Mouse (Mus musculus) MEL (cell line): Measurements from ENCODE around the gene Phf21a. TPM values are rescaled to one million over a fixed set of nuclear protein-coding genes. Genes with fewer than 3 reads are reported as not detected.

Experiments
- DNase-seq: peaks from one replicate; pipeline ENCODE4 v3.0.0; 2011; ENCODE audit warnings: low read depth, low spot score
- H3K27ac ChIP-seq: 2 replicates; pipeline ENCODE4 v1.5.1; 2012; ENCODE audit warnings: low read depth, mild to moderate bottlenecking, control low read depth, low read length, moderate library complexity; ENCODE audit not compliant: control insufficient read depth
- H3K27me3 ChIP-seq, 2 experiments: fragments of 150-350 bp in 1 of 2; sonication (generic) in 1 of 2; 2 replicates each; pipeline ENCODE4 v1.6.1; 2012; ENCODE audit warnings: low read length in 2 of 2, mild to moderate bottlenecking in 2 of 2, improper control_type of control experiment in 1 of 2, moderate library complexity in 1 of 2; ENCODE audit not compliant: insufficient read depth in 2 of 2, control insufficient read depth in 1 of 2
- H3K36me3 ChIP-seq, 2 experiments: 2 replicates each; pipeline ENCODE4 v1.6.1; 2012 to 2014; ENCODE audit warnings: low read length in 2 of 2, improper control_type of control experiment in 1 of 2, inconsistent platforms in 1 of 2, mild to moderate bottlenecking in 1 of 2; ENCODE audit not compliant: insufficient read depth in 2 of 2, control insufficient read depth in 1 of 2
- H3K4me1 ChIP-seq, 2 experiments: fragments of 150-350 bp in 1 of 2; sonication (generic) in 1 of 2; 2 replicates each; pipeline ENCODE4 v1.6.1; 2012; ENCODE audit warnings: low read length in 2 of 2, improper control_type of control experiment in 1 of 2, mild to moderate bottlenecking in 1 of 2; ENCODE audit not compliant: insufficient read depth in 2 of 2, control insufficient read depth in 1 of 2
- H3K4me3 ChIP-seq, 2 experiments: fragments of 150-350 bp in 1 of 2; sonication (generic) in 1 of 2; 2 replicates each; pipeline ENCODE4 v1.5.1; 2012; ENCODE audit warnings: low read depth in 2 of 2, low read length in 2 of 2, mild to moderate bottlenecking in 2 of 2, moderate library complexity in 2 of 2, control low read depth in 1 of 2, improper control_type of control experiment in 1 of 2; ENCODE audit not compliant: control insufficient read depth in 1 of 2, insufficient read depth in 1 of 2
- H3K79me2 ChIP-seq: 2 replicates; pipeline ENCODE4 v1.6.1; 2012; ENCODE audit warnings: mild to moderate bottlenecking, low read length, moderate library complexity; ENCODE audit not compliant: control insufficient read depth, poor library complexity, insufficient read depth
- H3K9ac ChIP-seq: 2 replicates; pipeline ENCODE4 v1.6.1; 2012; ENCODE audit warnings: low read depth, mild to moderate bottlenecking, control low read depth, low read length, moderate library complexity; ENCODE audit not compliant: control insufficient read depth, poor library complexity, severe bottlenecking
- H3K9me3 ChIP-seq: fragments of 150-350 bp; sonication (generic); replicated peaks from 2 replicates; pipeline ENCODE4 v1.6.1; 2012; ENCODE audit warnings: mild to moderate bottlenecking, low read length, improper control_type of control experiment, moderate library complexity; ENCODE audit not compliant: insufficient read depth
- CHD1 ChIP-seq: IDR thresholded peaks from 2 replicates; pipeline ENCODE4 v1.6.1; 2012; ENCODE audit warnings: low read depth, mild to moderate bottlenecking, inconsistent platforms, low read length, improper control_type of control experiment
- CTCF ChIP-seq, 3 experiments: IDR thresholded peaks in 2 of 3; conservative IDR thresholded peaks in 1 of 3; 2 replicates each; pipeline ENCODE4 v1.5.1; 2011 to 2012; ENCODE audit warnings: low read length in 3 of 3, low read depth in 2 of 3, mild to moderate bottlenecking in 2 of 3, improper control_type of control experiment in 1 of 3, inconsistent platforms in 1 of 3, mixed read lengths in 1 of 3, moderate library complexity in 1 of 3; ENCODE audit not compliant: control insufficient read depth in 1 of 3, insufficient read depth in 1 of 3, poor library complexity in 1 of 3, severe bottlenecking in 1 of 3
- E2F4 ChIP-seq: IDR thresholded peaks from 2 replicates; pipeline ENCODE4 v1.6.1; 2011; ENCODE audit warnings: low read depth, low read length, improper control_type of control experiment, borderline replicate concordance
- ELF1 ChIP-seq: IDR thresholded peaks from 2 replicates; pipeline ENCODE4 v1.6.1; 2014; ENCODE audit warnings: low read depth, mild to moderate bottlenecking, inconsistent platforms, low read length, improper control_type of control experiment, moderate library complexity
- EP300 ChIP-seq, 2 experiments: IDR thresholded peaks; 2 replicates each; pipeline ENCODE4 v1.6.1; 2011; ENCODE audit warnings: improper control_type of control experiment in 2 of 2, low read length in 2 of 2, low read depth in 1 of 2, mild to moderate bottlenecking in 1 of 2
- JUND ChIP-seq: IDR thresholded peaks from 2 replicates; pipeline ENCODE4 v1.6.1; 2011; ENCODE audit warnings: low read depth, mild to moderate bottlenecking, improper control_type of control experiment, low read length
- MEF2A ChIP-seq: IDR thresholded peaks from 2 replicates; pipeline ENCODE4 v1.6.1; 2014; ENCODE audit warnings: low read depth, mild to moderate bottlenecking, inconsistent platforms, low read length, improper control_type of control experiment; ENCODE audit not compliant: poor library complexity, insufficient replicate concordance, severe bottlenecking; ENCODE audit errors: extremely low read depth
- MYB ChIP-seq: IDR thresholded peaks from 2 replicates; pipeline ENCODE4 v1.6.1; 2011; ENCODE audit warnings: mild to moderate bottlenecking, low read depth, low read length, improper control_type of control experiment
- MYC ChIP-seq: IDR thresholded peaks from 2 replicates; pipeline ENCODE4 v1.6.1; 2011; ENCODE audit warnings: low read depth, mild to moderate bottlenecking, low read length, improper control_type of control experiment, moderate library complexity
- NELFE ChIP-seq: IDR thresholded peaks from 2 replicates; pipeline ENCODE4 v1.6.1; 2011; ENCODE audit warnings: low read depth, low read length, improper control_type of control experiment
- POLR2A ChIP-seq, 2 experiments: IDR thresholded peaks; 2 replicates each; pipeline ENCODE4 v1.6.1; 2011 to 2012; ENCODE audit warnings: low read length in 2 of 2, mild to moderate bottlenecking in 2 of 2, control low read depth in 1 of 2, improper control_type of control experiment in 1 of 2, low read depth in 1 of 2, moderate library complexity in 1 of 2; ENCODE audit not compliant: control insufficient read depth in 1 of 2, insufficient read depth in 1 of 2, poor library complexity in 1 of 2
- POLR2AphosphoS2 ChIP-seq: IDR thresholded peaks from 2 replicates; pipeline ENCODE4 v1.6.1; 2011; ENCODE audit warnings: low read length, improper control_type of control experiment
- POLR2AphosphoS5 ChIP-seq: IDR thresholded peaks from 2 replicates; pipeline ENCODE4 v1.6.1; 2012; ENCODE audit warnings: low read depth, borderline replicate concordance, mild to moderate bottlenecking, inconsistent platforms, low read length, moderate library complexity, mixed read lengths
- RAD21 ChIP-seq: IDR thresholded peaks from 2 replicates; pipeline ENCODE4 v1.6.1; 2011; ENCODE audit warnings: mild to moderate bottlenecking, low read depth, low read length, improper control_type of control experiment
- SIN3A ChIP-seq: IDR thresholded peaks from 2 replicates; pipeline ENCODE4 v1.6.1; 2012; ENCODE audit warnings: low read length, improper control_type of control experiment, inconsistent platforms
- USF1 ChIP-seq: IDR thresholded peaks from 2 replicates; pipeline ENCODE4 v1.6.1; 2014; ENCODE audit warnings: low read depth, mild to moderate bottlenecking, inconsistent platforms, low read length, improper control_type of control experiment, moderate library complexity
- ZKSCAN1 ChIP-seq: IDR thresholded peaks from 2 replicates; pipeline ENCODE4 v1.6.1; 2012; ENCODE audit warnings: low read depth, mild to moderate bottlenecking, inconsistent platforms, low read length, improper control_type of control experiment, moderate library complexity
- ZMIZ1 ChIP-seq: IDR thresholded peaks from 2 replicates; pipeline ENCODE4 v1.6.1; 2012; ENCODE audit warnings: low read depth, mild to moderate bottlenecking, inconsistent platforms, low read length, improper control_type of control experiment, moderate library complexity
- polyA plus RNA-seq, 2 experiments: library from polyadenylated mRNA; stranded (reverse) in 1 of 2; unstranded in 1 of 2; fragments of >175 nt in 1 of 2; fragments of >200 nt in 1 of 2; gene quantifications; 2 replicates each; pipeline versions ENCODE4 v1.2.1 to v1.2.4; 2012; ENCODE audit warnings: low replicate concordance in 2 of 2, low read depth in 1 of 2; ENCODE audit not compliant: insufficient read length in 2 of 2, insufficient read depth in 1 of 2, missing spikeins in 1 of 2
- total RNA-seq: library from RNA; depleted of rRNA; stranded (reverse); fragments of 300-350 nt; gene quantifications from 2 replicates; pipeline ENCODE4 v1.2.3, GENCODE M21; 2012

Phf21a gene
- total and polyA plus RNA-seq, 3 experiments, result 4.7 to 245 (median 15.6) TPM

GRCm38 (mm10) chr2:92381901-92382588, 289.1 kb downstream of the Phf21a start, which contains the start of gene 1700029I15Rik:
1700029I15Rik (plus strand) TSS chr2:92382538.
- no peaks in the 10 kb centered on the region for H3K27me3 ChIP-seq
- H3K36me3 ChIP-seq, result no peaks in the 10 kb centered on the region; a peak in 1 of 4 replicates
- no peaks in the 10 kb centered on the region for H3K79me2 ChIP-seq
- TF ChIP-seq CHD1 (no peak), POLR2AphosphoS5 (no peak), RAD21 (no peak), ZKSCAN1 (no peak), JUND (no peak), SIN3A (no peak), CTCF (IDR thresholded peaks at IDR 0.05 in 2 of 3, conservative IDR thresholded peaks at IDR 0.05 in 1 of 3; ENCODE audit: control insufficient read depth in 1 of 3, insufficient read depth in 1 of 3, low read depth in 2 of 3, low read length in 3 of 3, poor library complexity in 1 of 3, severe bottlenecking in 1 of 3) (no peak), POLR2AphosphoS2 (no peak), USF1 (no peak), MYB (no peak), EP300 (IDR thresholded peaks at IDR 0.05; ENCODE audit: low read depth in 1 of 2, low read length in 2 of 2) (no peak), ELF1 (no peak), NELFE (no peak), POLR2A (IDR thresholded peaks at IDR 0.05; ENCODE audit: control insufficient read depth in 1 of 2, insufficient read depth in 1 of 2, low read depth in 1 of 2, low read length in 2 of 2, poor library complexity in 1 of 2) (no peak), MEF2A (no peak), ZMIZ1 (no peak)
- H3K9me3 ChIP-seq, result no peaks in the 10 kb centered on the region
- no peak for DNase-seq
- no peak within 1 kb of the TSS for H3K9ac ChIP-seq
- H3K4me3 ChIP-seq, result no peak within 1 kb of the TSS
- no peak within 1 kb of the TSS for H3K27ac ChIP-seq
- H3K4me1 ChIP-seq, result no peaks in the 10 kb centered on the region

DNA sequence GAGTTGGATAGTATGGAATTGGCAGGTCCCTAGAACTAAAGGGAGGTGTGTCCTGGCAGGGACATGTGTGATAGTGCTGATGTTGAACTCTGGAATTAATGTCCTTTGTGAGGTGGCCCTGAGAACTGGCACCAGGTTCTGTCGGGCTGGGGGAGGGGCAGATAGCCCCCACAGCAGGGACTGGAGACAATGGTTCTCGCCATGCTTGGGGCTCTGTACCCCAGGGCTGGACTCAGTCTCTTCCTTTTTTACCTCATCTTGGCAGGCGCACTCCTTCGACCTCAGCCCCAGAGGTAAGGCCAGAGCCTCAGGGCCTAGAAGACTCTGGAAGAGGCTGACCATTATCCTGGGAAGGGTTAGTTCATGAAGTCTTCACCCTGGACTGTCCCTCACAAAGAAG, 289.8 kb downstream of the Phf21a start:
- no peaks in the 10 kb centered on the region; a peak in 1 of 4 replicates for H3K36me3 ChIP-seq
- DNase-seq, result no peak

More for the DNA sequence above, 289.8 kb downstream of the Phf21a start:
- H3K9ac ChIP-seq, result no peak overlapping the region
- H3K27ac ChIP-seq, result no peak overlapping the region
- no peaks in the 10 kb centered on the region for H3K79me2 ChIP-seq
- H3K9me3 ChIP-seq, result no peaks in the 10 kb centered on the region
- no peak for TF ChIP-seq E2F4
- no peak for TF ChIP-seq MYC
- H3K4me1 ChIP-seq, result no peaks in the 10 kb centered on the region
- H3K27me3 ChIP-seq, result no peaks in the 10 kb centered on the region
- no peak overlapping the region for H3K4me3 ChIP-seq
